Mouse (Mus musculus) stomach, postnatal 0 days (tissue): Measurements from ENCODE around the gene Disc1. TPM values are rescaled to one million over a fixed set of nuclear protein-coding genes. Genes with fewer than 3 reads are reported as not detected.

Experiments
- ATAC-seq: fragments of 200-750 bp; cut with Nextera tagmentation; 2 replicates; pipeline ENCODE4 v1.8.0; 2017; ENCODE audit not compliant: low FRiP score, low TSS enrichment
- DNase-seq: peaks from one replicate; pipeline ENCODE4 v3.0.0-alpha.2; 2016; ENCODE audit warnings: low spot score
- H3K27ac ChIP-seq: fragments of 300-500 bp; sonication (generic); replicated peaks from 2 replicates; pipeline ENCODE4 v1.5.1; 2014; ENCODE audit warnings: mild to moderate bottlenecking, control low read depth
- H3K27me3 ChIP-seq: fragments of 300-500 bp; sonication (generic); 2 replicates; pipeline ENCODE4 v1.6.1; 2014; ENCODE audit warnings: low read length; ENCODE audit not compliant: control insufficient read depth, insufficient read depth
- H3K36me3 ChIP-seq: fragments of 300-500 bp; sonication (generic); 2 replicates; pipeline ENCODE4 v1.6.1; 2014; ENCODE audit warnings: low read length, mixed read lengths; ENCODE audit not compliant: control insufficient read depth, insufficient read depth
- H3K4me1 ChIP-seq: fragments of 300-500 bp; sonication (generic); replicated peaks from 2 replicates; pipeline ENCODE4 v1.6.1; 2014; ENCODE audit warnings: antibody characterized with exemption; ENCODE audit not compliant: control insufficient read depth, insufficient read depth
- H3K4me2 ChIP-seq: fragments of 300-500 bp; sonication (generic); replicated peaks from 2 replicates; pipeline ENCODE4 v1.6.1; 2014; ENCODE audit warnings: low read depth, mild to moderate bottlenecking, control low read depth, moderate library complexity
- H3K4me3 ChIP-seq: fragments of 300-500 bp; sonication (generic); 2 replicates; pipeline ENCODE4 v1.5.1; 2014; ENCODE audit warnings: low read depth, low read length, control low read depth
- H3K9ac ChIP-seq: fragments of 300-500 bp; sonication (generic); 2 replicates; pipeline ENCODE4 v1.6.1; 2014; ENCODE audit warnings: mild to moderate bottlenecking, low read length, control low read depth, mixed read lengths
- H3K9me3 ChIP-seq: fragments of 300-500 bp; sonication (generic); 2 replicates; pipeline ENCODE4 v1.6.1; 2016; ENCODE audit warnings: low read length; ENCODE audit not compliant: control insufficient read depth
- CTCF ChIP-seq: IDR thresholded peaks from 2 replicates; pipeline ENCODE4 v1.5.1; 2016; ENCODE audit warnings: antibody characterized with exemption, low read depth, mild to moderate bottlenecking, moderate library complexity
- EP300 ChIP-seq: optimal IDR thresholded peaks from 2 replicates; pipeline ENCODE3; 2016; ENCODE audit warnings: antibody characterized with exemption
- WGBS: fragments of 180-500 bp; shearing (Covaris S2); extraction: QIAGEN DNeasy Blood & Tissue Kit; methylation state at CpG from one replicate; pipeline ENCODE4 v1.1.7; 2014; 5-methylcytosine and 5-hydroxymethylcytosine counted together
- polyA plus RNA-seq: library from polyadenylated mRNA; unstranded; fragments of >200 nt; fragmentation: Nextera tagmentation; extraction: Ambion mirVana; gene quantifications from 2 replicates; pipeline ENCODE4 v1.2.1, GENCODE M21; 2015

Disc1 gene
- polyA plus RNA-seq, 1 experiment from 2014 or later: 0.53 TPM

GRCm38 (mm10) chr8:125069304-125069703, 15.3 kb downstream of the Disc1 start:
- WGBS: 72% methylated on average over 7 of the region's 7 CpGs
- H3K9me3 ChIP-seq: no peaks in the 10 kb centered on the region
- ATAC-seq (no peak), DNase-seq (no peak)
- no peaks in the 10 kb centered on the region for H3K36me3 ChIP-seq
- H3K4me2 ChIP-seq: no peak overlapping the region
- H3K27ac ChIP-seq: no peak overlapping the region
- no peaks in the 10 kb centered on the region for H3K4me1 ChIP-seq
- no peak for TF ChIP-seq CTCF
- TF ChIP-seq EP300: no peak
- H3K4me3 ChIP-seq: no peak overlapping the region
- H3K27me3 ChIP-seq: no peaks in the 10 kb centered on the region
- H3K9ac ChIP-seq: no peak overlapping the region

DNA sequence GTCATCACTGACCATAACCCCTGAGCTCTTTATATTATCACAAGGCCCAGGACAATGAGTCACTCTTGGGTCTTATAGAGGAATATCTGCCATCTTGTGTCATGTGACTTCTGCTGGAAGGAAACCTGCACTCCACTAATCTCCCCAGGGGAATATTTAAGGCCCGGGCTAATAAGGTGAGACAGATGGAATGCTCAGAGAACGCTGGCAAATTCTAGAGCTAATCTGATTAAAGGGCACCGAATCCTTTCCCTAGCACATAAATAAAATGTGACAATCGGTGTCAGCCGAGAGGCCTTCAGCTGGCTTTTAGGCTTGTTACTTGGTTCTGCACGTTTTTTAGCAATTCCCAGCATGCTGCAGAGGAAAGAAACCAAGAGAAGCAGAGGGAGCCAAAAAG, 15.7 kb downstream of the Disc1 start:
- Histone ChIP-seq H3K27ac (no peak overlapping the region), H3K4me1 (no peaks in the 10 kb centered on the region), H3K4me2 (no peak overlapping the region), H3K9ac (no peak overlapping the region), H3K27me3 (no peaks in the 10 kb centered on the region), H3K36me3 (no peaks in the 10 kb centered on the region), H3K9me3 (no peaks in the 10 kb centered on the region), H3K4me3 (no peak overlapping the region)
- WGBS: 69% methylated on average over 6 of the region's 6 CpGs
- ATAC-seq (no peak), DNase-seq (no peak)
- TF ChIP-seq EP300: no peak
- no peak for TF ChIP-seq CTCF

DNA sequence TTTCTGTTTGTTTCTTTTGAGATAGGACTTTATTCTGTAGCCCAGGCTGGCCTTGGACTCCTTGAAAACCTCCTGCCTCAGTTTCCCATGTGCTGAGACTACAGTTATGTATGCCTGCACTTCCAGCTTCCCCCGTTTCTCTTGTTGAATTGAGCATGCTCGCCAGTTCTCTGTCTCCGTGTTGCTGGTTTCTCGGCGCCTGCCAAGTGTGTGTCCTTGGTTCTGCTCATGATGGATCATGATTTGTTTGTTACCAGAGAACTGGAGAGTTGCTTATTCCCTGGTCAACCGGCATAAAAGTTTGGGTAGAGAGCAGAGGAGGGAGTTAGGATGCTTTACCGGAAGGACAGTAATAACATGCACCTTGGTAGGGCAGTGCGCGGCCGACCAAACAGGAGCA, 20.1 kb downstream of the Disc1 start:
- H3K4me2 ChIP-seq: no peak overlapping the region
- 86% methylated on average over 10 of the region's 10 CpGs for WGBS
- no peak overlapping the region for H3K27ac ChIP-seq
- no peaks in the 10 kb centered on the region for H3K4me1 ChIP-seq
- H3K36me3 ChIP-seq: no peaks in the 10 kb centered on the region
- no peaks in the 10 kb centered on the region for H3K27me3 ChIP-seq
- no peaks in the 10 kb centered on the region for H3K9me3 ChIP-seq
- H3K9ac ChIP-seq: no peak overlapping the region
- ATAC-seq (no peak), DNase-seq (no peak)
- TF ChIP-seq EP300 (no peak), CTCF (no peak)
- H3K4me3 ChIP-seq: no peak overlapping the region

- Histone ChIP-seq H3K9ac (no peak overlapping the region), H3K4me1 (no peaks in the 10 kb centered on the region), H3K4me3 (no peak overlapping the region), H3K9me3 (no peaks in the 10 kb centered on the region), H3K27ac (no peak overlapping the region), H3K27me3 (no peaks in the 10 kb centered on the region), H3K4me2 (no peak overlapping the region), H3K36me3 (no peaks in the 10 kb centered on the region)
- ATAC-seq (no peak), DNase-seq (no peak)
- 76% methylated on average over 2 of the region's 2 CpGs for WGBS
- TF ChIP-seq CTCF (no peak), EP300 (no peak)
These were observed 20.6 kb downstream of the Disc1 start for GRCm38 (mm10) chr8:125074581-125074980.

DNA sequence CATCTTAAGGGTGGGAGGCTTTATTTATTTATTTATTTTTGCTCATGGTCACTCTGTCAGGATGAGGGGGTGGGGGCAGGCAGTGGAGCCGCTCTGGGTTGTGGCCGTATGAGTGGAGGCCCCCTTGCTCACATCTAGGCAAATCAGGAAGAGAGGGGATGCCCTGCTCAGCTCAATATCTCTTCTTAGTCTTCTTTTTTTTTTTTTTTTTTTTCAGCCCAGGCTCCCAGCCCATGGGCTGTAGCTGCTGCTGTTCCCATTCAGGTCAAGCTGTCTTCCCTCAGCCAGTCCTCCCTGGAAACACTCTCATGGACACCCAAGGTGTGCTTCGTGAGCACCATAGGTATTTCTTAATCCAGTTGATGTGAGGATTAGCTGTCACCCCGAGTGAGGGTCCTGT, 21.4 kb downstream of the Disc1 start:
- no peaks in the 10 kb centered on the region for H3K4me1 ChIP-seq
- no peak overlapping the region for H3K4me2 ChIP-seq
- no peak for TF ChIP-seq EP300
- TF ChIP-seq CTCF: no peak
- no peak overlapping the region for H3K27ac ChIP-seq
- no peak overlapping the region for H3K4me3 ChIP-seq
- H3K9ac ChIP-seq: no peak overlapping the region
- H3K36me3 ChIP-seq: no peaks in the 10 kb centered on the region
- H3K9me3 ChIP-seq: no peaks in the 10 kb centered on the region
- WGBS: 69% methylated on average over 4 of the region's 4 CpGs
- H3K27me3 ChIP-seq: no peaks in the 10 kb centered on the region
- ATAC-seq (no peak), DNase-seq (no peak)

GRCm38 (mm10) chr8:125077326-125077725, 23.3 kb downstream of the Disc1 start:
- no peaks in the 10 kb centered on the region for H3K27me3 ChIP-seq
- no peaks in the 10 kb centered on the region for H3K9me3 ChIP-seq
- no peak overlapping the region for H3K4me3 ChIP-seq
- no peak for ATAC-seq
- no peaks in the 10 kb centered on the region for H3K4me1 ChIP-seq
- 81% methylated on average over 8 of the region's 8 CpGs for WGBS
- no peak overlapping the region for H3K4me2 ChIP-seq
- no peak overlapping the region for H3K27ac ChIP-seq
- TF ChIP-seq EP300 (no peak), CTCF (no peak)
- no peak for DNase-seq
- no peak overlapping the region for H3K9ac ChIP-seq
- H3K36me3 ChIP-seq: no peaks in the 10 kb centered on the region
